Mouse (Mus musculus) WW6 (cell line): ENCODE measurements around the gene BC049730.

Source experiments
- DNase-seq: peaks from one replicate; pipeline ENCODE4 v3.0.0-alpha.2; 2013; ENCODE audit warnings: low read depth, low spot score

The BC049730 gene

GRCm38 (mm10) chr7:24762574-24762973 lies 53.5 kb downstream of the BC049730 start:
- no peak for DNase-seq
